Comparison of ENCODE assay signal across 26 mouse cellular contexts in genomic region chr16:73613017-73613416, GRCm38 (mm10).
DNase-seq lines count a peak whose midpoint lies in the region; ATAC-seq and TF ChIP-seq lines count a peak whose summit lies in the region.
"Had no signal": no experiment of that assay in that cellular context is flagged by ENCODE, and none has a peak within 500 bp of the region (broad histone marks: within the 10 kb centered on the region; RNA-seq: fewer than 3 reads in every experiment).

No protein-coding gene starts in this region.

- no peak overlapping the region for H3K9ac ChIP-seq in hindbrain, postnatal 0 days (replicated peaks; ENCODE audit: low read length)
- H3K9ac ChIP-seq in hindbrain, embryonic 11.5 days (ENCODE audit: low read depth, low read length), result no peak overlapping the region
- H3K9ac ChIP-seq in midbrain, postnatal 0 days (replicated peaks; ENCODE audit: low read length, poor library complexity, severe bottlenecking), result no peak overlapping the region
- no peak overlapping the region for H3K9ac ChIP-seq in midbrain, embryonic 11.5 days (ENCODE audit: low read length)
- H3K9ac ChIP-seq: embryonic facial prominence, embryonic 13.5 days; forebrain, embryonic 15.5 days; hindbrain, embryonic 13.5 days had no signal

- H3K4me1 ChIP-seq in hindbrain, postnatal 0 days (ENCODE audit: insufficient read depth, low read length), result no peaks in the 10 kb centered on the region
- H3K4me1 ChIP-seq in hindbrain, embryonic 11.5 days (replicated peaks; ENCODE audit: control insufficient read depth, insufficient read depth, low read length), result no peaks in the 10 kb centered on the region
- H3K4me1 ChIP-seq in midbrain, postnatal 0 days (ENCODE audit: insufficient read depth, low read length), result no peaks in the 10 kb centered on the region
- H3K4me1 ChIP-seq in midbrain, embryonic 11.5 days (ENCODE audit: control insufficient read depth, insufficient read depth, low read length), result no peaks in the 10 kb centered on the region; the same call in 1 of the 2 replicates
- H3K4me1 ChIP-seq: embryonic facial prominence, embryonic 10.5 days; embryonic facial prominence, embryonic 13.5 days; forebrain, embryonic 15.5 days; hindbrain, embryonic 13.5 days had no signal

- DNase-seq in hindbrain, postnatal 0 days (ENCODE audit: low spot score), result peak; percentile 48
- DNase-seq in hindbrain, embryonic 11.5 days (ENCODE audit: low spot score), result no peak
- peak; percentile 39 for DNase-seq in midbrain, postnatal 0 days (ENCODE audit: low spot score)
- DNase-seq in midbrain, embryonic 11.5 days (ENCODE audit: low spot score, missing footprints), result no peak
- peak; percentile 10 for DNase-seq in brain, embryonic 18.5 days (ENCODE audit: low read depth, low spot score)
- DNase-seq in cerebellum, adult 9-11 months, result no peak
- DNase-seq: adrenal gland, adult 2 months; adrenal gland, postnatal 14 days; cerebellum, adult 11 months; cerebellum, adult 2 months; cerebellum, postnatal 10 days; cerebellum, postnatal 36 days; embryo, embryonic 11 days; gastrocnemius, adult 2 months; gastrocnemius, postnatal 14 days; heart, adult 11 months had no signal

- no peak overlapping the region for H3K4me3 ChIP-seq in hindbrain, postnatal 0 days (ENCODE audit: low read length)
- no peak overlapping the region for H3K4me3 ChIP-seq in hindbrain, embryonic 11.5 days (ENCODE audit: low read depth, low read length)
- no peak overlapping the region for H3K4me3 ChIP-seq in midbrain, postnatal 0 days (ENCODE audit: low read depth, low read length)
- H3K4me3 ChIP-seq in midbrain, embryonic 11.5 days (ENCODE audit: low read depth, low read length), result no peak overlapping the region
- H3K4me3 ChIP-seq: embryonic facial prominence, embryonic 10.5 days; embryonic facial prominence, embryonic 13.5 days; erythroblast, embryonic 14.5 days; forebrain, embryonic 15.5 days; gastrocnemius, adult 2 months; hindbrain, embryonic 13.5 days had no signal

- no peak for ATAC-seq in hindbrain, postnatal 0 days
- ATAC-seq in hindbrain, embryonic 11.5 days (ENCODE audit: low FRiP score), result no peak
- ATAC-seq in midbrain, postnatal 0 days (ENCODE audit: low FRiP score), result no peak
- no peak for ATAC-seq in midbrain, embryonic 11.5 days (ENCODE audit: low FRiP score)
- ATAC-seq: CD4-positive, CD25-positive, alpha-beta regulatory T cell, adult 4 months; forebrain, embryonic 15.5 days; hindbrain, embryonic 16.5 days; inflammation-experienced regulatory T-cells, adult 6 months; intestine, embryonic 16.5 days had no signal

- H3K4me2 ChIP-seq in hindbrain, postnatal 0 days (ENCODE audit: low read depth, low read length), result no peak overlapping the region
- H3K4me2 ChIP-seq in hindbrain, embryonic 11.5 days (replicated peaks; ENCODE audit: low read depth, low read length), result no peak overlapping the region
- H3K4me2 ChIP-seq in midbrain, postnatal 0 days (ENCODE audit: low read depth, low read length, poor library complexity, severe bottlenecking), result no peak overlapping the region
- no peak overlapping the region for H3K4me2 ChIP-seq in midbrain, embryonic 11.5 days
- H3K4me2 ChIP-seq: embryonic facial prominence, embryonic 13.5 days; forebrain, embryonic 15.5 days; heart, embryonic 11.5 days; hindbrain, embryonic 13.5 days had no signal

- 74% methylated on average over 9 of the region's 9 CpGs for WGBS in hindbrain, postnatal 0 days
- 91% methylated on average over 9 of the region's 9 CpGs for WGBS in hindbrain, embryonic 11.5 days
- WGBS in midbrain, postnatal 0 days, result 33% methylated on average over 9 of the region's 9 CpGs
- 77% methylated on average over 9 of the region's 9 CpGs for WGBS in midbrain, embryonic 11.5 days

- no peak for TF ChIP-seq CTCF in hindbrain, postnatal 0 days (IDR thresholded peaks at IDR 0.05; ENCODE audit: low read depth)
- TF ChIP-seq CTCF in midbrain, postnatal 0 days (IDR thresholded peaks at IDR 0.05), result no peak

- H3K9me3 ChIP-seq in hindbrain, postnatal 0 days (ENCODE audit: low read length), result no peaks in the 10 kb centered on the region
- no peaks in the 10 kb centered on the region for H3K9me3 ChIP-seq in hindbrain, embryonic 11.5 days (ENCODE audit: control insufficient read depth, low read length)
- H3K9me3 ChIP-seq in midbrain, postnatal 0 days (ENCODE audit: low read length), result no peaks in the 10 kb centered on the region
- H3K9me3 ChIP-seq in midbrain, embryonic 11.5 days (ENCODE audit: control insufficient read depth, low read length), result no peaks in the 10 kb centered on the region
- H3K9me3 ChIP-seq: embryonic facial prominence, embryonic 10.5 days; embryonic facial prominence, embryonic 13.5 days; forebrain, embryonic 15.5 days; hindbrain, embryonic 13.5 days had no signal

- H3K27me3 ChIP-seq in hindbrain, postnatal 0 days (ENCODE audit: insufficient read depth, low read length), result no peaks in the 10 kb centered on the region
- no peaks in the 10 kb centered on the region for H3K27me3 ChIP-seq in hindbrain, embryonic 11.5 days (ENCODE audit: control insufficient read depth, insufficient read depth, low read length)
- H3K27me3 ChIP-seq in midbrain, postnatal 0 days (ENCODE audit: insufficient read depth, low read length), result no peaks in the 10 kb centered on the region
- H3K27me3 ChIP-seq in midbrain, embryonic 11.5 days (ENCODE audit: control insufficient read depth, insufficient read depth, low read length), result no peaks in the 10 kb centered on the region
- H3K27me3 ChIP-seq: embryonic facial prominence, embryonic 13.5 days; forebrain, embryonic 15.5 days; hindbrain, embryonic 13.5 days had no signal

- no peak overlapping the region for H3K27ac ChIP-seq in hindbrain, postnatal 0 days
- H3K27ac ChIP-seq in hindbrain, embryonic 11.5 days (ENCODE audit: low read depth, low read length), result no peak overlapping the region
- no peak overlapping the region for H3K27ac ChIP-seq in midbrain, postnatal 0 days (ENCODE audit: low read depth, low read length)
- no peak overlapping the region for H3K27ac ChIP-seq in midbrain, embryonic 11.5 days (ENCODE audit: low read depth, low read length)
- H3K27ac ChIP-seq: embryonic facial prominence, embryonic 10.5 days; embryonic facial prominence, embryonic 13.5 days; forebrain, embryonic 15.5 days; gastrocnemius, adult 2 months; hindbrain, embryonic 13.5 days had no signal

- no peaks in the 10 kb centered on the region for H3K36me3 ChIP-seq in hindbrain, postnatal 0 days (ENCODE audit: insufficient read depth, low read length)
- H3K36me3 ChIP-seq in hindbrain, embryonic 11.5 days (ENCODE audit: control insufficient read depth, insufficient read depth, low read length), result no peaks in the 10 kb centered on the region
- no peaks in the 10 kb centered on the region for H3K36me3 ChIP-seq in midbrain, postnatal 0 days (ENCODE audit: insufficient read depth, low read length)
- no peaks in the 10 kb centered on the region for H3K36me3 ChIP-seq in midbrain, embryonic 11.5 days (ENCODE audit: control insufficient read depth, insufficient read depth, low read length)
- H3K36me3 ChIP-seq: embryonic facial prominence, embryonic 10.5 days; embryonic facial prominence, embryonic 13.5 days; forebrain, embryonic 15.5 days; hindbrain, embryonic 13.5 days had no signal

Comparison
In these comparisons a context has a peak if more than half of its experiments do, and no peak if none do; other contexts are left out.
1. DNase-seq: peak in hindbrain, postnatal 0 days (single experiment), midbrain, postnatal 0 days (single experiment) and brain, embryonic 18.5 days (single experiment); none in hindbrain, embryonic 11.5 days (single experiment), midbrain, embryonic 11.5 days (single experiment) and cerebellum, adult 9-11 months (single experiment).